Mouse (Mus musculus): ENCODE measurements around the gene Fam129b. TPM values are rescaled to one million over a fixed set of nuclear protein-coding genes. Genes with fewer than 3 reads are reported as not detected.

Gene Fam129b
- polyA plus RNA-seq, 1 experiment from 2014 or later = 29.1 TPM

GRCm38 (mm10) chr2:32867354-32867753 is 8.6 kb upstream of the Fam129b start:
- WGBS = 77% methylated on average over 4 of the region's 4 CpGs
- H3K4me3 ChIP-seq = no peak overlapping the region
- no peaks in the 10 kb centered on the region for H3K36me3 ChIP-seq
- H3K4me2 ChIP-seq (replicated peaks) = no peak overlapping the region
- no peak overlapping the region for H3K27ac ChIP-seq (replicated peaks)
- H3K27me3 ChIP-seq = no peaks in the 10 kb centered on the region; the same call in 1 of the 2 replicates
- no peak overlapping the region for H3K9ac ChIP-seq (replicated peaks)
- no peaks in the 10 kb centered on the region for H3K4me1 ChIP-seq
- no peaks in the 10 kb centered on the region for H3K9me3 ChIP-seq
- no peak for ATAC-seq (ENCODE audit: low FRiP score, low read depth)

GRCm38 (mm10) chr2:32869721-32870274 is 6.1 kb upstream of the Fam129b start:
- Histone ChIP-seq H3K4me1 (peaks cover 8% of the 10 kb centered on the region), H3K27ac (replicated peaks) (no peak overlapping the region), H3K27me3 (no peaks in the 10 kb centered on the region), H3K4me2 (replicated peaks) (no peak overlapping the region), H3K9ac (replicated peaks) (no peak overlapping the region), H3K36me3 (no peaks in the 10 kb centered on the region), H3K4me3 (no peak overlapping the region), H3K9me3 (no peaks in the 10 kb centered on the region)
- 68% methylated on average over 6 of the region's 6 CpGs for WGBS
- ATAC-seq (ENCODE audit: low FRiP score, low read depth) = no peak

GRCm38 (mm10) chr2:32870275-32871100 is 5.4 kb upstream of the Fam129b start:
- Histone ChIP-seq H3K27ac (replicated peaks) (no peak overlapping the region), H3K27me3 (no peaks in the 10 kb centered on the region), H3K4me2 (replicated peaks) (no peak overlapping the region), H3K9me3 (no peaks in the 10 kb centered on the region), H3K4me3 (no peak overlapping the region), H3K4me1 (peaks cover 12% of the 10 kb centered on the region), H3K9ac (replicated peaks) (no peak overlapping the region), H3K36me3 (no peaks in the 10 kb centered on the region)
- ATAC-seq (ENCODE audit: low FRiP score, low read depth) = no peak
- 61% methylated on average over 7 of the region's 8 CpGs for WGBS

- Histone ChIP-seq H3K4me3 (no peak overlapping the region), H3K9ac (replicated peaks) (no peak overlapping the region), H3K9me3 (no peaks in the 10 kb centered on the region), H3K27me3 (no peaks in the 10 kb centered on the region), H3K27ac (replicated peaks) (no peak overlapping the region), H3K36me3 (no peaks in the 10 kb centered on the region), H3K4me1 (peaks cover 39% of the 10 kb centered on the region), H3K4me2 (replicated peaks) (peak overlapping the region; percentile 90)
- WGBS = 88% methylated on average over 3 of the region's 3 CpGs
- ATAC-seq (ENCODE audit: low FRiP score, low read depth) = no peak
Measured at GRCm38 (mm10) chr2:32874070-32874469, 1.8 kb upstream of the Fam129b start.

- Histone ChIP-seq H3K27ac (replicated peaks) (peak overlapping the region; percentile 90), H3K9ac (replicated peaks) (peak overlapping the region; percentile 92), H3K4me1 (peaks cover 45% of the 10 kb centered on the region), H3K9me3 (no peaks in the 10 kb centered on the region), H3K4me2 (replicated peaks) (peak overlapping the region; percentile 90), H3K36me3 (no peaks in the 10 kb centered on the region), H3K4me3 (peak overlapping the region; percentile 77), H3K27me3 (no peaks in the 10 kb centered on the region)
- WGBS = 12% methylated on average over 15 of the region's 15 CpGs
- peak; percentile 17; the same call in 1 of the 2 replicates for ATAC-seq (ENCODE audit: low FRiP score, low read depth)
Measured at GRCm38 (mm10) chr2:32874951-32875674, 801 bp upstream of the Fam129b start.

GRCm38 (mm10) chr2:32876490-32877302 is 782 bp downstream of the Fam129b start:
- Histone ChIP-seq H3K27ac (replicated peaks) (peak overlapping the region; percentile 90; the same call in 1 of the 2 replicates), H3K4me1 (peaks cover 61% of the 10 kb centered on the region), H3K36me3 (no peaks in the 10 kb centered on the region), H3K9ac (replicated peaks) (peak overlapping the region; percentile 92), H3K27me3 (no peaks in the 10 kb centered on the region), H3K4me2 (replicated peaks) (peak overlapping the region; percentile 90), H3K4me3 (peak overlapping the region; percentile 77), H3K9me3 (no peaks in the 10 kb centered on the region)
- ATAC-seq (ENCODE audit: low FRiP score, low read depth) = peak; percentile 32
- 2% methylated on average over 20 of the region's 20 CpGs for WGBS

- Histone ChIP-seq H3K4me1 (peaks cover 61% of the 10 kb centered on the region), H3K36me3 (no peaks in the 10 kb centered on the region), H3K9ac (replicated peaks) (peak overlapping the region; percentile 92), H3K4me3 (peak overlapping the region; percentile 77), H3K4me2 (replicated peaks) (peak overlapping the region; percentile 90), H3K27me3 (no peaks in the 10 kb centered on the region), H3K9me3 (no peaks in the 10 kb centered on the region), H3K27ac (replicated peaks) (no peak overlapping the region)
- ATAC-seq (ENCODE audit: low FRiP score, low read depth) = no peak
- 27% methylated on average over 5 of the region's 5 CpGs for WGBS
Measured at GRCm38 (mm10) chr2:32877303-32877702, 1.4 kb downstream of the Fam129b start.

- H3K27ac ChIP-seq (replicated peaks) = no peak overlapping the region
- H3K9ac ChIP-seq (replicated peaks) = no peak overlapping the region; the same call in 1 of the 2 replicates
- H3K9me3 ChIP-seq = no peaks in the 10 kb centered on the region
- peak overlapping the region; percentile 90 for H3K4me2 ChIP-seq (replicated peaks)
- H3K4me1 ChIP-seq = peaks cover 64% of the 10 kb centered on the region
- no peak for ATAC-seq (ENCODE audit: low FRiP score, low read depth)
- H3K27me3 ChIP-seq = no peaks in the 10 kb centered on the region
- 55% methylated on average over 6 of the region's 6 CpGs for WGBS
- H3K36me3 ChIP-seq = no peaks in the 10 kb centered on the region
- peak overlapping the region; percentile 77 for H3K4me3 ChIP-seq
Measured at GRCm38 (mm10) chr2:32877761-32878393, 2.0 kb downstream of the Fam129b start.

GRCm38 (mm10) chr2:32878396-32878795 is 2.5 kb downstream of the Fam129b start:
- WGBS = 46% methylated on average over 3 of the region's 3 CpGs
- no peak overlapping the region for H3K27ac ChIP-seq (replicated peaks)
- no peaks in the 10 kb centered on the region for H3K36me3 ChIP-seq
- peak overlapping the region; percentile 90 for H3K4me2 ChIP-seq (replicated peaks)
- peaks cover 64% of the 10 kb centered on the region for H3K4me1 ChIP-seq
- no peak overlapping the region for H3K4me3 ChIP-seq
- no peak overlapping the region for H3K9ac ChIP-seq (replicated peaks)
- no peak for ATAC-seq (ENCODE audit: low FRiP score, low read depth)
- H3K9me3 ChIP-seq = no peaks in the 10 kb centered on the region
- no peaks in the 10 kb centered on the region for H3K27me3 ChIP-seq

- H3K36me3 ChIP-seq = no peaks in the 10 kb centered on the region
- no peaks in the 10 kb centered on the region for H3K27me3 ChIP-seq
- 88% methylated on average over 5 of the region's 5 CpGs for WGBS
- H3K4me3 ChIP-seq = no peak overlapping the region
- ATAC-seq (ENCODE audit: low FRiP score, low read depth) = no peak
- no peaks in the 10 kb centered on the region for H3K9me3 ChIP-seq
- H3K4me2 ChIP-seq (replicated peaks) = no peak overlapping the region
- peaks cover 58% of the 10 kb centered on the region for H3K4me1 ChIP-seq
- H3K27ac ChIP-seq (replicated peaks) = no peak overlapping the region
- H3K9ac ChIP-seq (replicated peaks) = no peak overlapping the region
Measured at GRCm38 (mm10) chr2:32879593-32879992, 3.7 kb downstream of the Fam129b start.

- H3K9me3 ChIP-seq = no peaks in the 10 kb centered on the region
- peak overlapping the region; percentile 44; the same call in 1 of the 2 replicates for H3K27ac ChIP-seq (replicated peaks)
- no peaks in the 10 kb centered on the region for H3K27me3 ChIP-seq
- ATAC-seq (ENCODE audit: low FRiP score, low read depth) = no peak
- H3K36me3 ChIP-seq = no peaks in the 10 kb centered on the region
- peaks cover 53% of the 10 kb centered on the region for H3K4me1 ChIP-seq
- peak overlapping the region; percentile 8; the same call in 1 of the 2 replicates for H3K9ac ChIP-seq (replicated peaks)
- 18% methylated on average over 6 of the region's 6 CpGs for WGBS
- peak overlapping the region; percentile 16; the same call in 1 of the 2 replicates for H3K4me2 ChIP-seq (replicated peaks)
- no peak overlapping the region for H3K4me3 ChIP-seq
Measured at GRCm38 (mm10) chr2:32881054-32881453, 5.1 kb downstream of the Fam129b start.

Measured in midbrain, embryonic 12.5 days (tissue).